Mouse (Mus musculus) cerebral cortex, adult 2 months (tissue): ENCODE results near the gene Ttc25.

ENCODE experiments used
- WGBS: fragments of 180-500 bp; shearing (Covaris S2); methylation state at CpG from one replicate; pipeline ENCODE4 v1.1.7; 2018; 5-methylcytosine and 5-hydroxymethylcytosine counted together

Ttc25 gene

GRCm38 (mm10) chr11:100603813-100604212, 58.4 kb downstream of the Ttc25 start:
- 47% methylated on average over 8 of the region's 8 CpGs for WGBS

GRCm38 (mm10) chr11:100604321-100605005, 59.1 kb downstream of the Ttc25 start:
- 47% methylated on average over 4 of the region's 4 CpGs for WGBS

- 55% methylated on average over 10 of the region's 10 CpGs for WGBS
Observed at GRCm38 (mm10) chr11:100605451-100605850, 60.0 kb downstream of the Ttc25 start.

- 80% methylated on average over 6 of the region's 6 CpGs for WGBS
Observed at GRCm38 (mm10) chr11:100607121-100607520, 61.7 kb downstream of the Ttc25 start.

GRCm38 (mm10) chr11:100608796-100609195, 63.4 kb downstream of the Ttc25 start:
- WGBS, result 46% methylated on average over 4 of the region's 4 CpGs

- WGBS, result 57% methylated on average over 5 of the region's 5 CpGs
Observed at GRCm38 (mm10) chr11:100609355-100609996, 64.1 kb downstream of the Ttc25 start.

- WGBS, result 50% methylated on average over 9 of the region's 9 CpGs
Observed at GRCm38 (mm10) chr11:100609997-100610680, 64.7 kb downstream of the Ttc25 start.

GRCm38 (mm10) chr11:100611627-100612026, 66.2 kb downstream of the Ttc25 start:
- WGBS, result 40% methylated on average over 6 of the region's 6 CpGs

- WGBS, result 41% methylated on average over 3 of the region's 3 CpGs
Observed at GRCm38 (mm10) chr11:100613241-100613640, 67.8 kb downstream of the Ttc25 start.

GRCm38 (mm10) chr11:100616332-100616731, 70.9 kb downstream of the Ttc25 start:
- WGBS, result 88% methylated on average over 5 of the region's 5 CpGs

- 87% methylated on average over 7 of the region's 7 CpGs for WGBS
Observed at GRCm38 (mm10) chr11:100616836-100617235, 71.4 kb downstream of the Ttc25 start.

- 73% methylated on average over 4 of the region's 4 CpGs for WGBS
Observed at GRCm38 (mm10) chr11:100617480-100617879, 72.1 kb downstream of the Ttc25 start.

- WGBS, result 2% methylated on average over 36 of the region's 36 CpGs
Observed at GRCm38 (mm10) chr11:100618761-100619484, 73.5 kb downstream of the Ttc25 start, which contains the start of gene Nkiras2. Gene Nkiras2 (plus strand): TSS chr11:100619244.

- WGBS, result under 1% methylated on average over 40 of the region's 40 CpGs
Observed at GRCm38 (mm10) chr11:100619485-100619975, 74.1 kb downstream of the Ttc25 start.

GRCm38 (mm10) chr11:100619982-100620381, 74.6 kb downstream of the Ttc25 start, which contains the start of gene Dnajc7:
Gene Dnajc7 (minus strand): TSS chr11:100620168.
- 3% methylated on average over 11 of the region's 11 CpGs for WGBS
